Mouse (Mus musculus) E14TG2a.4 (cell line): ENCODE data around the gene Zfp184.

Experiments
- H3K27me3 ChIP-seq: 2 replicates; pipeline ENCODE4 v1.6.1; 2014; ENCODE audit warnings: low read length, control low read depth; ENCODE audit not compliant: insufficient read depth
- H3K36me3 ChIP-seq: 2 replicates; pipeline ENCODE4 v1.6.1; 2014; ENCODE audit warnings: low read length, control low read depth; ENCODE audit not compliant: insufficient read depth
- H3K4me1 ChIP-seq: replicated peaks from 2 replicates; pipeline ENCODE4 v1.6.1; 2014; ENCODE audit warnings: low read depth, low read length, control low read depth
- H3K4me3 ChIP-seq: replicated peaks from 2 replicates; pipeline ENCODE4 v1.5.1; 2014; ENCODE audit warnings: mild to moderate bottlenecking, low read length
- H3K9me3 ChIP-seq: 2 replicates; pipeline ENCODE4 v1.6.1; 2014; ENCODE audit warnings: low read length, control low read depth
- CTCF ChIP-seq: conservative IDR thresholded peaks from 2 replicates; pipeline ENCODE4 v1.5.1; 2014; ENCODE audit warnings: low read length
- NANOG ChIP-seq: IDR thresholded peaks from 2 replicates; pipeline ENCODE4 v1.6.1; 2014; ENCODE audit warnings: borderline replicate concordance, low read length, mixed read lengths
- POU5F1 ChIP-seq: IDR thresholded peaks from 2 replicates; pipeline ENCODE4 v1.6.1; 2014; ENCODE audit warnings: low read length, borderline replicate concordance

The Zfp184 gene

GRCm38 (mm10) chr13:21969816-21970215, 24.9 kb downstream of the Zfp184 start:
- Histone ChIP-seq H3K27me3 (no peaks in the 10 kb centered on the region), H3K4me1 (peaks cover 41% of the 10 kb centered on the region), H3K9me3 (no peaks in the 10 kb centered on the region), H3K36me3 (no peaks in the 10 kb centered on the region), H3K4me3 (no peak overlapping the region)
- TF ChIP-seq POU5F1, result no peak
- TF ChIP-seq CTCF, result no peak
- TF ChIP-seq NANOG, result no peak

DNA sequence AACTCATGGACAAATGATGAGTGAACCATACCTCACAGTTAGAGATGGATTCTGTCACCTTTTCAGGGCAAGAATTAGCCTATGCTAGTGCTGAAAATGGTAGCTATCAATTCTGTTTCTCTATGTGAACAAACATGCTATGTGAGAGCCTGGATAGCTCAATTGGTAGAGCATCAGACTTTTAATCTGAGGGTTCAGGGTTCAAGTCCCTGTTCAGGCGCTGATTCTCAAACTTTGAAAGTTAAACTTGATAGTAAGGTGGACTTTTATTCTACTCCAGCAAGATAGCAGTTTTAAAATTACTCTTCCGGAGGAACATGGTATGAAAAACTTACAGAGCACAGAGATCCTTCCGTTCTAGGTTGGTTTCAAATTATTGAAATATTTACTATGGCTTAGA, 26.7 kb downstream of the Zfp184 start:
- Histone ChIP-seq H3K36me3 (no peaks in the 10 kb centered on the region), H3K9me3 (no peaks in the 10 kb centered on the region), H3K4me1 (peaks cover 53% of the 10 kb centered on the region), H3K27me3 (no peaks in the 10 kb centered on the region), H3K4me3 (no peak overlapping the region)
- TF ChIP-seq POU5F1, result no peak
- no peak for TF ChIP-seq CTCF
- TF ChIP-seq NANOG, result no peak

DNA sequence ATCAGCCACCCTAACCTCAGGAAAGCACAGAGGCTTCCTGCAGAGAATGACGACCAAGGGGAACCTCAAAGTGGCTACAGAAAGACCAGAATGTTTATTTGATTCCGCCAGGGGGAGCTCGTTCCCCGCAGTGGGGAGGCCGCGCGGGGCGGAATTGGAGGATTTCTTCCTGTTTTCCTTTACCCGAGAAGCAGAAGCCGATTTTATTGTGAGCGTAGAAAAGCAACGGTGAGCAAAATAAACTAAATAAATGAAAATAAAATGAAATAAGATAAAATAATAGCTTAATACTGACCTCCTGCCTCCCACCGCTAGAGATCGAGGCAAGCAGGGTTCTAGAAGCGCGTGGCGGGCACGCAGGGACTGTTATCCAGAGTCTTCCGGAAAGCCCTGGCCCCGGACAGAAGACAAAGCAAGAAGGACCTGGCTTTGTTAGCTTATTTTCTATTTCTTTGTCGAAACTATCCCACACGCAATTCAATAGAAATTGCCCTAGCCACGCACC, 29.4 kb downstream of the Zfp184 start:
- Histone ChIP-seq H3K36me3 (no peaks in the 10 kb centered on the region), H3K9me3 (no peaks in the 10 kb centered on the region), H3K4me3 (peak overlapping the region; percentile 84), H3K27me3 (peaks cover 3% of the 10 kb centered on the region), H3K4me1 (peaks cover 53% of the 10 kb centered on the region)
- peak; percentile 74 for TF ChIP-seq CTCF
- TF ChIP-seq POU5F1, result no peak

DNA sequence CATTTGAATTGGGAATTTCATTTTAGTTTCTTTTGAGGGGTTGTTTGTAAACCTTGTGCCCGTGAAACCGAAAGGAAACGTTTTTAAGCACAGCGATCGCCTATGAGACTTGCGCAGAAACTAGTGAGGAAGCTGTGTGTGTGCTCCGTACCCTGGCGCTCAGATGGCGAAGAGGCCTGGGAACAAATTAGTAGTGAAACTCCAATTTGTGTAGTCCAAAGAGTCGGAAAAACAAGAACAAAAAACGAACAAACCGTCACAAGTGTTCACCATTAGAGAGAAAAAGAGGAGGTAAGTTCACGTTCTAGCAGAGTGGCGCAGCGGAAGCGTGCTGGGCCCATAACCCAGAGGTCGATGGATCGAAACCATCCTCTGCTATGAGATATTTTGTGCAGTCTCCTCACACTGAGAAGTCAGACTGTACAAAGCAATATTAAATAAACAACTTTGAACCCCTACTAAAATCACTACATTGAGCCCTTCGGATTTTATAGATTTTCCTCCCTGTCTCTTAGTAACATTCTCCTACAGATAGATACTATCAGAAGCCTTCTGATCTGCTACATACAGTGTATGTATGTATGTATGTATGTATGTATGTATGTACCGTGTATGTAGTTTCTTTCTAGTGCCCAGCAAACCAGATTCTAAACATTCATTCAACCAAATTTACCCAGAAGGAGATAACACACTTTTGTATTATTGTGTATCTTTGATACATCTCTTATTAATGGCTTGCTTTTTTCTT, 30.0 kb downstream of the Zfp184 start:
- TF ChIP-seq NANOG, result no peak
- no peak for TF ChIP-seq POU5F1
- TF ChIP-seq CTCF, result no peak
- Histone ChIP-seq H3K4me1 (peaks cover 47% of the 10 kb centered on the region), H3K27me3 (peaks cover 9% of the 10 kb centered on the region), H3K4me3 (peak overlapping the region; percentile 84), H3K36me3 (no peaks in the 10 kb centered on the region), H3K9me3 (no peaks in the 10 kb centered on the region)

GRCm38 (mm10) chr13:21980981-21981802, 36.3 kb downstream of the Zfp184 start, which contains the start of gene Pom121l2:
Pom121l2 (plus strand) TSS chr13:21981194.
- peak within 1 kb of the TSS; percentile 82 for H3K4me3 ChIP-seq
- no peak for TF ChIP-seq POU5F1
- no peak for TF ChIP-seq CTCF
- no peak for TF ChIP-seq NANOG
- H3K9me3 ChIP-seq, result no peaks in the 10 kb centered on the region
- H3K36me3 ChIP-seq, result no peaks in the 10 kb centered on the region
- peaks cover 66% of the 10 kb centered on the region for H3K27me3 ChIP-seq
- peaks cover 32% of the 10 kb centered on the region for H3K4me1 ChIP-seq

- Histone ChIP-seq H3K4me1 (peaks cover 26% of the 10 kb centered on the region), H3K27me3 (peaks cover 71% of the 10 kb centered on the region), H3K36me3 (no peaks in the 10 kb centered on the region), H3K9me3 (no peaks in the 10 kb centered on the region), H3K4me3 (peak overlapping the region; percentile 82)
- TF ChIP-seq NANOG (no peak), POU5F1 (no peak), CTCF (no peak)
Measured at GRCm38 (mm10) chr13:21981803-21982193, 36.9 kb downstream of the Zfp184 start.

- no peaks in the 10 kb centered on the region for H3K36me3 ChIP-seq
- no peak overlapping the region for H3K4me3 ChIP-seq
- H3K27me3 ChIP-seq, result peaks cover 68% of the 10 kb centered on the region
- H3K4me1 ChIP-seq, result peaks cover 19% of the 10 kb centered on the region
- TF ChIP-seq POU5F1, result no peak
- no peak for TF ChIP-seq NANOG
- no peak for TF ChIP-seq CTCF
- no peaks in the 10 kb centered on the region for H3K9me3 ChIP-seq
Measured at GRCm38 (mm10) chr13:21984486-21984885, 39.6 kb downstream of the Zfp184 start.

- Histone ChIP-seq H3K4me3 (no peak overlapping the region), H3K9me3 (peaks cover 6% of the 10 kb centered on the region; the same call in 1 of the 2 replicates), H3K36me3 (no peaks in the 10 kb centered on the region), H3K4me1 (peaks cover 43% of the 10 kb centered on the region), H3K27me3 (peaks cover 22% of the 10 kb centered on the region)
- no peak for TF ChIP-seq NANOG
- TF ChIP-seq CTCF, result no peak
- no peak for TF ChIP-seq POU5F1
Measured at GRCm38 (mm10) chr13:21992550-21992949, 47.7 kb downstream of the Zfp184 start.
